Mouse (Mus musculus) hindbrain, embryonic 11.5 days (tissue): ENCODE measurements around the gene Smok2a. TPM values are rescaled to one million over a fixed set of nuclear protein-coding genes. Genes with fewer than 3 reads are reported as not detected.
"Not testable (repeated sequence)": the region's sequence is repeated elsewhere in the genome, so short reads cannot be mapped to it uniquely, and the experiment has no call there.

Experiments used
- ATAC-seq: fragments of 200-750 bp; cut with Nextera tagmentation; 2 replicates; pipeline ENCODE4 v1.8.0; 2017; ENCODE audit warnings: mild to moderate bottlenecking, moderate TSS enrichment, moderate library complexity; ENCODE audit not compliant: low FRiP score
- DNase-seq: peaks from one replicate; pipeline ENCODE4 v3.0.0-alpha.2; 2015; ENCODE audit warnings: low spot score
- H3K27ac ChIP-seq: fragments of 300-500 bp; sonication (generic); 2 replicates; pipeline ENCODE4 v1.5.1; 2014; ENCODE audit warnings: mild to moderate bottlenecking, low read depth, low read length
- H3K27me3 ChIP-seq: fragments of 300-500 bp; sonication (generic); 2 replicates; pipeline ENCODE4 v1.6.1; 2014; ENCODE audit warnings: mild to moderate bottlenecking, low read length, moderate library complexity, mixed read lengths; ENCODE audit not compliant: control insufficient read depth, insufficient read depth
- H3K36me3 ChIP-seq: fragments of 300-500 bp; sonication (generic); 2 replicates; pipeline ENCODE4 v1.6.1; 2014; ENCODE audit warnings: mild to moderate bottlenecking, low read length, moderate library complexity, mixed read lengths; ENCODE audit not compliant: control insufficient read depth, insufficient read depth
- H3K4me1 ChIP-seq: fragments of 300-500 bp; sonication (generic); replicated peaks from 2 replicates; pipeline ENCODE4 v1.6.1; 2014; ENCODE audit warnings: low read length, mixed read lengths; ENCODE audit not compliant: control insufficient read depth, insufficient read depth
- H3K4me2 ChIP-seq: fragments of 300-500 bp; sonication (generic); replicated peaks from 2 replicates; pipeline ENCODE4 v1.6.1; 2014; ENCODE audit warnings: mild to moderate bottlenecking, low read depth, low read length
- H3K4me3 ChIP-seq: fragments of 300-500 bp; sonication (generic); 2 replicates; pipeline ENCODE4 v1.5.1; 2014; ENCODE audit warnings: low read depth, low read length
- H3K9ac ChIP-seq: fragments of 300-500 bp; sonication (generic); 2 replicates; pipeline ENCODE4 v1.6.1; 2014; ENCODE audit warnings: low read depth, low read length
- H3K9me3 ChIP-seq: fragments of 300-500 bp; sonication (generic); 2 replicates; pipeline ENCODE4 v1.6.1; 2016; ENCODE audit warnings: low read length; ENCODE audit not compliant: control insufficient read depth
- WGBS: fragments of 180-500 bp; shearing (Covaris S2); extraction: QIAGEN DNeasy Blood & Tissue Kit; methylation state at CpG from one replicate; pipeline ENCODE4 v1.1.7; 2014; 5-methylcytosine and 5-hydroxymethylcytosine counted together
- polyA plus RNA-seq: library from polyadenylated mRNA; unstranded; fragments of >200 nt; fragmentation: Nextera tagmentation; extraction: Ambion mirVana; gene quantifications from 2 replicates; pipeline ENCODE4 v1.2.1, GENCODE M21; 2014

Smok2a gene
- polyA plus RNA-seq, 1 experiment from 2014 or later: not detected

GRCm38 (mm10) chr17:13186541-13186940, 34.4 kb upstream of the Smok2a start:
- ATAC-seq: not testable (repeated sequence)

DNA sequence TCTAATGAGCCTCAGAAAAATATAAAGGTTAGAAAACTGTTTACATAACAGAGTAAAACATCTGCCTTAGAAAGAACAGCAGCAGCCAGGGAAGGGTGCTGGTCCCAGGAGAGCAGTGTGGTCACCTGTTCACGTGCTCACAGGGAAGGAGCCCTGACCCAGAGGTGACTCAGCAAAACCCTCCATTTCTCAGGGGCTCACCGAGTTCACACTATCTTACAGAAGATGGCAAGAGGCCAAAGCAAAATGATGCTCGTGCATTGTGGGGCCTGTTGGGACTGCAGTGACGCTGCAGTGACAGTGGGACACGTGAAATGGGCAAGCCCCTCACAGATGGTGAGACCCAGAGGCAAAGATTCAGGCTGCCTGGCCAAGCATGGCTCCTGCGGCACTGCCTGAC, 33.4 kb upstream of the Smok2a start:
- H3K4me2 ChIP-seq, H3K9ac ChIP-seq, H3K27me3 ChIP-seq, H3K27ac ChIP-seq, ATAC-seq, H3K4me3 ChIP-seq, H3K36me3 ChIP-seq, H3K4me1 ChIP-seq, DNase-seq: not testable (repeated sequence)
- peaks cover 21% of the 10 kb centered on the region for H3K9me3 ChIP-seq
- 75% methylated on average over 5 of the region's 6 CpGs for WGBS

More at GRCm38 (mm10) chr17:13186541-13186940, 34.4 kb upstream of the Smok2a start:
- 88% methylated on average over 6 of the region's 6 CpGs for WGBS
- peaks cover 29% of the 10 kb centered on the region for H3K9me3 ChIP-seq
- not testable (repeated sequence) for H3K27me3 ChIP-seq, H3K4me1 ChIP-seq, DNase-seq, H3K27ac ChIP-seq, H3K4me3 ChIP-seq, H3K4me2 ChIP-seq, H3K36me3 ChIP-seq, H3K9ac ChIP-seq

GRCm38 (mm10) chr17:13188846-13189245, 32.1 kb upstream of the Smok2a start:
- H3K27me3 ChIP-seq, H3K4me1 ChIP-seq, H3K4me3 ChIP-seq, ATAC-seq, H3K36me3 ChIP-seq, H3K4me2 ChIP-seq, H3K9ac ChIP-seq, DNase-seq, H3K27ac ChIP-seq: not testable (repeated sequence)
- peaks cover 21% of the 10 kb centered on the region for H3K9me3 ChIP-seq
- 90% methylated on average over 2 of the region's 2 CpGs for WGBS

GRCm38 (mm10) chr17:13190836-13191583, 30.0 kb upstream of the Smok2a start:
- peaks cover 22% of the 10 kb centered on the region for H3K9me3 ChIP-seq
- peak; percentile 20; the same call in 1 of the 2 replicates for ATAC-seq
- H3K4me3 ChIP-seq, H3K27me3 ChIP-seq, H3K36me3 ChIP-seq, H3K4me1 ChIP-seq, H3K4me2 ChIP-seq, H3K9ac ChIP-seq, H3K27ac ChIP-seq, DNase-seq: not testable (repeated sequence)
- WGBS: 85% methylated on average over 10 of the region's 10 CpGs

- H3K4me3 ChIP-seq, H3K27me3 ChIP-seq, H3K9ac ChIP-seq, DNase-seq, H3K4me1 ChIP-seq, H3K4me2 ChIP-seq, H3K36me3 ChIP-seq, H3K27ac ChIP-seq, ATAC-seq: not testable (repeated sequence)
- H3K9me3 ChIP-seq: peaks cover 17% of the 10 kb centered on the region
- 70% methylated on average over 4 of the region's 4 CpGs for WGBS
Measured at GRCm38 (mm10) chr17:13196486-13196885, 24.5 kb upstream of the Smok2a start.

GRCm38 (mm10) chr17:13198812-13199211, 22.2 kb upstream of the Smok2a start:
- not testable (repeated sequence) for ATAC-seq, H3K27me3 ChIP-seq, H3K4me3 ChIP-seq, H3K4me2 ChIP-seq, H3K4me1 ChIP-seq, H3K27ac ChIP-seq, H3K9ac ChIP-seq, DNase-seq, H3K36me3 ChIP-seq
- 84% methylated on average over 2 of the region's 2 CpGs for WGBS
- H3K9me3 ChIP-seq: peaks cover 20% of the 10 kb centered on the region

- H3K9me3 ChIP-seq: peaks cover 20% of the 10 kb centered on the region
- DNase-seq: not testable (repeated sequence)
- WGBS: 89% methylated on average over 8 of the region's 9 CpGs
Measured at GRCm38 (mm10) chr17:13199880-13200409, 21.0 kb upstream of the Smok2a start.

DNA sequence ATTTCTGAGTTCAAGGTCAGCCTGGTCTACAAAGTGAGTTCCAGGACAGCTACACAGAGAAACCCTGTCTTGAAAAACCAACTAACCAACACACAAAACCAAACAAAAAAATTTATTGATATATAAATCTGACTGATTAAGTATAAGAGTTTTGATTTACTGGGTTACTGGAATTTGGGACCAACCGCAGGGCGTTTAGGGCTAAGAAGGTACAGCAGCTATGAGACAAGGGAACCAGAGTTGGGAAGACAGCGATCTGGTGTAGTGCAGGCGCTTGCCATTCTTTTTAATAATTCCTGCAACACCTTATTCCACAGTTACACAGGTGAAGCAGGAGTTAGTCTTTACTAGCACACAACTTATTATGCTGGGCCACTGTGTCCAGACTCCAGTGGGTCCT, 19.4 kb upstream of the Smok2a start:
- not testable (repeated sequence) for H3K4me2 ChIP-seq, H3K4me3 ChIP-seq, H3K27me3 ChIP-seq, DNase-seq, H3K9ac ChIP-seq, H3K4me1 ChIP-seq, H3K27ac ChIP-seq, H3K36me3 ChIP-seq, ATAC-seq
- H3K9me3 ChIP-seq: peaks cover 21% of the 10 kb centered on the region
- WGBS: 88% methylated on average over 4 of the region's 4 CpGs

More at GRCm38 (mm10) chr17:13199880-13200409, 21.0 kb upstream of the Smok2a start:
- H3K27ac ChIP-seq, H3K36me3 ChIP-seq, H3K4me1 ChIP-seq, H3K27me3 ChIP-seq, H3K4me2 ChIP-seq, H3K4me3 ChIP-seq, H3K9ac ChIP-seq: not testable (repeated sequence)
- ATAC-seq: peak; percentile 43; the same call in 1 of the 2 replicates
